Mouse (Mus musculus): ENCODE data around the gene Tspan11. TPM values are rescaled to one million over a fixed set of nuclear protein-coding genes. Genes with fewer than 3 reads are reported as not detected.

The Tspan11 gene
- 47.4 and 85.7 TPM in 2 replicates for polyA plus RNA-seq (2012; rRNA removed)

DNA sequence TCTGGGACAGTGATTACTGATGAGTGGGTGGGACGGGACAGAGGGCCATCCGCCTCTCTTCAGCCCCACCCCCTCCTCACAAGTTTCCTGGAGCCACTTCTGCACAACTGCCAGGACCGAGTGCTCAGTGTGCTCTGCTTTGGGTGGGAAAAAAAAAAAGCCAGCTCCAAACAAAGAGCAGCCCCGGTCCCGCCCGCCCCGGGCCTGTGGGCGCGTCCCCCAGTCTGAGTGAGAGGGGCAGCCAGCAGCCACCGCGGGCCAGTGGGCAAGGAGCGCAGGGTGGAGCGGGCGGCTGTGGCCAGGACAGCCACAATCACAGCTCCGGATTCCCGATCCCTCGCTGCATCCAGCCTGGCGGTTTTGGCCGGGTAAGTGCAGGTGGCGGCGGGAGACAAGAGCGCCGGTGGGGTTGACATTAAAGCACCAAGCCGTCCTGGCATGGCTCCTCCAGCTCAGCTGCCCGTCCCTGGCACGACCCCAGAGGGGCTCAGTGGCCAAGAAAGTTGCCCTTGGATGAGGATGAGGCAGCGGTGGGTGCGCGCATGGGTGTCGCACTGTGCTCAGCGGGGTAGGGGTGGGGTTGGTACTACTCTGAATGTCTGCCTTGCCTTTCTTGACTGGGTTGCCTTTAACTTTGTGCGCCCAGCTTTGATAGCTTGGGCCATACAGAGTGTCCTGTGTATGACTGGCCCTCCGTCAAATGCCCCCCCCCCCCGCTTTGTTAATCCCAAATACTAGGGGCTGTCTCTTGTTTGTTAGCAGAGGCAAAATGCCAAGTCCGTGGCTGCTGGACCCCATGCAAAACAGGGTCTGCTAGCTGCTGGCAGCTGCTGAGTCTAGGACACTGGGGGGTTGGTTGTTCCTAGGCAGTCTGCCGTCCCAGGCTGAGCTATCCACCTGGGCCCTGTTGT, at the start of gene Tspan11:
TSS of gene Tspan11 (plus strand) at position 79 of the 911 bp plus-strand sequence.
- TF ChIP-seq POLR2A (IDR thresholded peaks at IDR 0.05; ENCODE audit: borderline replicate concordance, extremely low read depth, low read depth, low read length) (0 out of 2 replicates have a peak, but pooled peaks have one; percentile 22), CTCF (IDR thresholded peaks at IDR 0.05; ENCODE audit: insufficient read depth, low read length) (no peak)
- DNase-seq: peak; percentile 40
- no peaks in the 10 kb centered on the region for H3K4me1 ChIP-seq (ENCODE audit: control insufficient read depth, insufficient read depth, low read length)
- H3K4me3 ChIP-seq (replicated peaks; ENCODE audit: extremely low read depth, low read depth, low read length): peak within 1 kb of the TSS; percentile 75
- WGBS: 5% methylated on average over 36 of the region's 36 CpGs

- H3K4me3 ChIP-seq (replicated peaks; ENCODE audit: extremely low read depth, low read depth, low read length): no peak overlapping the region
- no peaks in the 10 kb centered on the region for H3K4me1 ChIP-seq (ENCODE audit: control insufficient read depth, insufficient read depth, low read length)
- WGBS: 96% methylated on average over 4 of the region's 4 CpGs
- DNase-seq: no peak
- TF ChIP-seq CTCF (IDR thresholded peaks at IDR 0.05; ENCODE audit: insufficient read depth, low read length) (no peak), POLR2A (IDR thresholded peaks at IDR 0.05; ENCODE audit: borderline replicate concordance, extremely low read depth, low read depth, low read length) (no peak)
These were observed 49.5 kb upstream of the Tspan11 start for GRCm38 (mm10) chr6:127837910-127838309.

- no peak for DNase-seq
- TF ChIP-seq CTCF (IDR thresholded peaks at IDR 0.05; ENCODE audit: insufficient read depth, low read length): no peak
- no peak for TF ChIP-seq POLR2A (IDR thresholded peaks at IDR 0.05; ENCODE audit: borderline replicate concordance, extremely low read depth, low read depth, low read length)
- Histone ChIP-seq H3K4me1 (ENCODE audit: control insufficient read depth, insufficient read depth, low read length) (no peaks in the 10 kb centered on the region), H3K4me3 (replicated peaks; ENCODE audit: extremely low read depth, low read depth, low read length) (no peak overlapping the region)
- WGBS: 87% methylated on average over 2 of the region's 2 CpGs
These were observed 47.9 kb upstream of the Tspan11 start for GRCm38 (mm10) chr6:127839538-127839937.

DNA sequence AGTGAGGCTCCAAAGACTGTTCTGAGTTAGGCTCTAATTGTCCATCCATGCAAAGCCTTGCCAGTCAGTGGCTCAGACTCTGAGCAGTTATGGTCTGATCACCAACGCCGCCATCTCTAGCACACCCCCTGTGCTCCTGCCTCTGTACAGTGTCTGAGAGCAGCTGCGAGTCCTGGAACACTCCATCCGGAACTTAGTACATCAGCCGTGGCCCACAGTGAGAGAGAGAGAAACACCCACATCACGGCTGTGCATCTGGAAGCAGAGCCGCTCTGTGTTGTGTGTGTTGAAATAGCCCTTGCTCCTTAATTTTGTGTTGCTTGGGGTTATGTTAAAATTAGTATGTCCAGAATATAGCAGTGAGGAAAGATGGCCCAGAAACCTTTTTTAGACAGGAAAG, 47.2 kb upstream of the Tspan11 start:
- Histone ChIP-seq H3K4me1 (ENCODE audit: control insufficient read depth, insufficient read depth, low read length) (no peaks in the 10 kb centered on the region), H3K4me3 (replicated peaks; ENCODE audit: extremely low read depth, low read depth, low read length) (no peak overlapping the region)
- 78% methylated on average over 7 of the region's 7 CpGs for WGBS
- no peak for TF ChIP-seq POLR2A (IDR thresholded peaks at IDR 0.05; ENCODE audit: borderline replicate concordance, extremely low read depth, low read depth, low read length)
- DNase-seq: no peak

DNA sequence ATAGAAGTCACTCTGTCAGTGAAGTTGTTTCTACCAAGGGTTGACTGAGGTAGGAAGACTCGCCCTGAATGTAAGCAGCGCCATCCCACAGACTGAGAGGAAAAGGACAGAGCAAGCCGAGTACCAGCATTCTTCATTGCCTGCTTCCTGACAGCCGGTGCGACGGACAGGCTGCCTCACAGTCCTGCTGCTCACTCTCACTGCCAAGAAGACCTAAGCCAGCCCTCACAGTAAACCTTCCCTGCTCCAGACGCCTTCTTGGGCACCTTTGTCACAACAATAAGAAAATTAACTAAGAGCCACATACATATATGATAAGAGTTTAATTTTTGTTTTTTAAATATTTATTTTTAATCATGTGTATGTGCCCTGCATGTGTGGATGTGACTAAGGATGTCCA, 46.1 kb upstream of the Tspan11 start:
- H3K4me1 ChIP-seq (ENCODE audit: control insufficient read depth, insufficient read depth, low read length): no peaks in the 10 kb centered on the region
- no peak for DNase-seq
- WGBS: 47% methylated on average over 7 of the region's 7 CpGs
- TF ChIP-seq POLR2A (IDR thresholded peaks at IDR 0.05; ENCODE audit: borderline replicate concordance, extremely low read depth, low read depth, low read length) (no peak), CTCF (IDR thresholded peaks at IDR 0.05; ENCODE audit: insufficient read depth, low read length) (no peak)
- H3K4me3 ChIP-seq (replicated peaks; ENCODE audit: extremely low read depth, low read depth, low read length): no peak overlapping the region

DNA sequence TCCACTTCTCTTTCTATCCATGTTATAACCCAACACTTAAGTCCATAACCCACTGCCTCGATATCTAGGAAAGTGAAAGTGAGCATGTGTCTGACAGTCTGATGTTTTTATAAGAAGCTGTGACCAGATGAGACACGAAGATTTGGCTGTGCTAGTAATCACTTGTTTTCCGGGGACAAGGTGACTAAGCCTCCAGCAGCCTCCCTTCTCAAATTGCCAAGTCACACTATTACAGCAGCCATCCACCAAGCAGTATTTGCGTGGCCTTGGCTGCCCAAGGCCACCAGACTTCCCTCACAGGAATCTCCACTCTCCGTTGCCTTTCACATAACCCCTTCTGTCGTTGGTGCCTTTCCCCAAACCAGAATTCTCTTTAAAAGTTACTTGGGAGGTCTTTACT, 40.9 kb upstream of the Tspan11 start:
- no peak for TF ChIP-seq POLR2A (IDR thresholded peaks at IDR 0.05; ENCODE audit: borderline replicate concordance, extremely low read depth, low read depth, low read length)
- no peak for TF ChIP-seq CTCF (IDR thresholded peaks at IDR 0.05; ENCODE audit: insufficient read depth, low read length)
- WGBS: 62% methylated on average over 6 of the region's 6 CpGs

GRCm38 (mm10) chr6:127849496-127849895, 37.9 kb upstream of the Tspan11 start:
- no peak overlapping the region for H3K4me3 ChIP-seq (replicated peaks; ENCODE audit: extremely low read depth, low read depth, low read length)
- 61% methylated on average over 6 of the region's 6 CpGs for WGBS
- H3K4me1 ChIP-seq (ENCODE audit: control insufficient read depth, insufficient read depth, low read length): peaks cover 4% of the 10 kb centered on the region; the same call in 1 of the 2 replicates
- TF ChIP-seq CTCF (IDR thresholded peaks at IDR 0.05; ENCODE audit: insufficient read depth, low read length): no peak
- TF ChIP-seq POLR2A (IDR thresholded peaks at IDR 0.05; ENCODE audit: borderline replicate concordance, extremely low read depth, low read depth, low read length): no peak; the same call in 1 of the 2 replicates
- peak; percentile 35 for DNase-seq

More for the DNA sequence above, 40.9 kb upstream of the Tspan11 start:
- Histone ChIP-seq H3K4me1 (ENCODE audit: control insufficient read depth, insufficient read depth, low read length) (no peaks in the 10 kb centered on the region), H3K4me3 (replicated peaks; ENCODE audit: extremely low read depth, low read depth, low read length) (no peak overlapping the region)
- DNase-seq: no peak

DNA sequence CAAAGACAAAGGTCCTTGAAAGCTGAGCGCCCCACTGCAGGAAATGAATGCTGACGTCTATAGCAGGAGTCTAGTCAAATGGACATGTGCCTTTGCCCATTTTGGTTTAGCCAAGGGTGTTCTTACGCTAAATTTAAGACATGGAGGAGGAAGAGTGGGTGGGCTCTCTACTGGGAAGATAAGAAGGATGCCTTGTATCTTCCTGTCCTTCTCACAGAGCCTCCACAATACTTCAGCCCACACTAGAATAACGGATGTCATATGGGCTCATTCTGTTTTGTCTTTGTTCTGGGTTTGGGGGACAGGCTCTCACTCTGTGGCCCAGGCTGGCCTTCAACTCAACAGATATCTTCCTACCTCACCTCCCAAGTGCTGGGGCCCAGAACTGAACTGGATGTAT, 35.8 kb upstream of the Tspan11 start:
- DNase-seq: no peak
- no peak for TF ChIP-seq POLR2A (IDR thresholded peaks at IDR 0.05; ENCODE audit: borderline replicate concordance, extremely low read depth, low read depth, low read length)
- no peak for TF ChIP-seq CTCF (IDR thresholded peaks at IDR 0.05; ENCODE audit: insufficient read depth, low read length)
- Histone ChIP-seq H3K4me1 (ENCODE audit: control insufficient read depth, insufficient read depth, low read length) (peaks cover 8% of the 10 kb centered on the region; the same call in 1 of the 2 replicates), H3K4me3 (replicated peaks; ENCODE audit: extremely low read depth, low read depth, low read length) (no peak overlapping the region)
- WGBS: 80% methylated on average over 4 of the region's 4 CpGs

- Histone ChIP-seq H3K4me3 (replicated peaks; ENCODE audit: extremely low read depth, low read depth, low read length) (no peak overlapping the region), H3K4me1 (ENCODE audit: control insufficient read depth, insufficient read depth, low read length) (peaks cover 8% of the 10 kb centered on the region; the same call in 1 of the 2 replicates)
- DNase-seq: peak; percentile 46
- 67% methylated on average over 7 of the region's 7 CpGs for WGBS
- TF ChIP-seq POLR2A (IDR thresholded peaks at IDR 0.05; ENCODE audit: borderline replicate concordance, extremely low read depth, low read depth, low read length) (no peak), CTCF (IDR thresholded peaks at IDR 0.05; ENCODE audit: insufficient read depth, low read length) (no peak)
These were observed 34.1 kb upstream of the Tspan11 start for GRCm38 (mm10) chr6:127853241-127853640.

Data from lung, adult 2 months (tissue).